Mouse (Mus musculus) cortical plate, adult 2 months (tissue): ENCODE results near the gene Apbb1. TPM values are rescaled to one million over a fixed set of nuclear protein-coding genes. Genes with fewer than 3 reads are reported as not detected.
A peak's percentile ranks its signal among the peaks of the same experiment; 100 is the strongest.

Source experiments
- H3K27ac ChIP-seq: fragments of 200-500 bp; 2 replicates; pipeline ENCODE4 v1.5.1; 2012; ENCODE audit warnings: low read length, control low read depth, inconsistent platforms; ENCODE audit not compliant: insufficient read depth
- H3K4me1 ChIP-seq: fragments of 200-500 bp; 2 replicates; pipeline ENCODE4 v1.6.1; 2011; ENCODE audit warnings: low read length; ENCODE audit not compliant: control insufficient read depth, insufficient read depth
- H3K4me3 ChIP-seq: fragments of 200-500 bp; 2 replicates; pipeline ENCODE4 v1.5.1; 2011; ENCODE audit warnings: mild to moderate bottlenecking, low read length, control low read depth; ENCODE audit not compliant: insufficient read depth
- CTCF ChIP-seq: fragments of 200-500 bp; IDR thresholded peaks from 2 replicates; pipeline ENCODE4 v1.5.1; 2011; ENCODE audit warnings: mild to moderate bottlenecking, control low read depth, low read length; ENCODE audit not compliant: insufficient read depth; ENCODE audit errors: extremely low read depth
- POLR2A ChIP-seq: fragments of 200-500 bp; IDR thresholded peaks from 2 replicates; pipeline ENCODE4 v1.6.1; 2011; ENCODE audit warnings: mild to moderate bottlenecking, low read length, control low read depth; ENCODE audit not compliant: insufficient read depth; ENCODE audit errors: extremely low read depth
- polyA plus RNA-seq: library from polyadenylated mRNA; depleted of rRNA; stranded (reverse); fragments of >200 nt; gene quantifications from 2 replicates; pipeline ENCODE4 v1.2.3, GENCODE M21; 2012; rRNA removed

The Apbb1 gene
- polyA plus RNA-seq, 1 experiment = 565 TPM

- Histone ChIP-seq H3K4me3 (no peak overlapping the region), H3K27ac (peak overlapping the region; percentile 48), H3K4me1 (peaks cover 4% of the 10 kb centered on the region)
- TF ChIP-seq CTCF = no peak
Observed at GRCm38 (mm10) chr7:105513845-105514291, 67.6 kb downstream of the Apbb1 start.

GRCm38 (mm10) chr7:105510143-105510542 is 71.3 kb downstream of the Apbb1 start:
- Histone ChIP-seq H3K4me3 (no peak overlapping the region), H3K27ac (no peak overlapping the region)
- TF ChIP-seq POLR2A (no peak), CTCF (no peak)

More at GRCm38 (mm10) chr7:105510143-105510542, 71.3 kb downstream of the Apbb1 start:
- H3K4me1 ChIP-seq = peaks cover 4% of the 10 kb centered on the region

Other genes with a start within 250 kb of the Apbb1 start
- gene Olfr690, start 247.5 kb downstream of the Apbb1 start, polyA plus RNA-seq = 0.77 and 0.78 TPM in 2 replicates
- 0.72 and 0.88 TPM in 2 replicates for gene Olfr691, start 239.4 kb downstream of the Apbb1 start, polyA plus RNA-seq
- not detected in 2 replicates for gene Olfr692, start 213.4 kb downstream of the Apbb1 start, polyA plus RNA-seq
- gene Gm5901, start 206.6 kb downstream of the Apbb1 start, polyA plus RNA-seq = not detected in 2 replicates
- 48.8 and 50.2 TPM in 2 replicates for gene Fam160a2, start 181.6 kb downstream of the Apbb1 start, polyA plus RNA-seq
- 1.8 and 2.3 TPM in 2 replicates for gene Cnga4, start 177.1 kb downstream of the Apbb1 start, polyA plus RNA-seq
- 99.5 and 100 TPM in 2 replicates for gene Cckbr, start 155.9 kb downstream of the Apbb1 start, polyA plus RNA-seq
- gene Cavin3, start 99.4 kb downstream of the Apbb1 start, polyA plus RNA-seq = 30.9 and 32.1 TPM in 2 replicates
- gene Smpd1, start 27.3 kb downstream of the Apbb1 start, polyA plus RNA-seq = 93.2 and 93.3 TPM in 2 replicates
- gene Hpx, start 18.5 kb upstream of the Apbb1 start, polyA plus RNA-seq = 0.93 and 0.94 TPM in 2 replicates
- gene Trim3, start 51.9 kb upstream of the Apbb1 start, polyA plus RNA-seq = 152 and 176 TPM in 2 replicates
- 123 and 138 TPM in 2 replicates for gene Timm10b, start 58.4 kb upstream of the Apbb1 start, polyA plus RNA-seq
- gene Arfip2, start 58.8 kb upstream of the Apbb1 start, polyA plus RNA-seq = 122 and 127 TPM in 2 replicates
- gene Gm45799, start 58.9 kb upstream of the Apbb1 start, polyA plus RNA-seq = 56.6 and 57.3 TPM in 2 replicates
- gene Dnhd1, start 69.2 kb upstream of the Apbb1 start, polyA plus RNA-seq = 7.9 and 8.0 TPM in 2 replicates
- 153 TPM in 2 replicates for gene Ilk, start 154.9 kb upstream of the Apbb1 start, polyA plus RNA-seq
- 8.4 and 10.0 TPM in 2 replicates for gene Rrp8, start 155.7 kb upstream of the Apbb1 start, polyA plus RNA-seq
- gene Taf10, start 162.7 kb upstream of the Apbb1 start, polyA plus RNA-seq = 174 and 179 TPM in 2 replicates
- gene Tpp1, start 170.6 kb upstream of the Apbb1 start, polyA plus RNA-seq = 92.3 and 93.2 TPM in 2 replicates
- 4.2 and 5.2 TPM in 2 replicates for gene Dchs1, start 206.0 kb upstream of the Apbb1 start, polyA plus RNA-seq
- gene Mrpl17, start 229.4 kb upstream of the Apbb1 start, polyA plus RNA-seq = 143 and 155 TPM in 2 replicates